Mouse (Mus musculus): ENCODE data around the gene Ttll4.

DNA sequence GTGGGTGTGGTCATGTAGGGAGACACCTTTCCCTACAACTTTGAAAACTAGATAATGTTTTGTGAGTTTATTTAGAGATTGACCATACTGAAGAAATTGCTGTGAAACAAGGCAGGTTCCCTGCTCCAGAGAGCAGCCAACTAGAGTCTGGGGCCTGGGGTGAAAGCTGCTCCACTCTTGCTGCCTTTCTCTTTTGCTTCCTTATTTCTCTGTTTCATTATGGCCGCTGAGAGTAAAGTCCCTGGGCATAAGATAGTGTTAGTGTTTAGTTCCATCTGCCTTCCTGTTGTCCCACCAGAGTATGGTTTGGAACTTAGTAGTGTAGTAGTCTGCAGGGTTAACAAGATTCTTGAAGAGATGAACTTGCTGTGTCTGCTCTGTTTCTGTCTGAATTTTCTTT, 16.3 kb downstream of the Ttll4 start:
- TF ChIP-seq EP300 (IDR thresholded peaks at IDR 0.05; ENCODE audit: low read depth): no peak
- TF ChIP-seq CTCF (IDR thresholded peaks at IDR 0.05; ENCODE audit: low read depth): no peak

Data from heart, postnatal 0 days (tissue).